Mouse (Mus musculus): ENCODE measurements around the gene Gas7. TPM values are rescaled to one million over a fixed set of nuclear protein-coding genes. Genes with fewer than 3 reads are reported as not detected.

The Gas7 gene
- total RNA-seq, 2 experiments from 2014 or later, result 398 to 444 TPM

GRCm38 (mm10) chr11:67489647-67490175 lies 34.5 kb downstream of the Gas7 start:
- no peak for DNase-seq

DNA sequence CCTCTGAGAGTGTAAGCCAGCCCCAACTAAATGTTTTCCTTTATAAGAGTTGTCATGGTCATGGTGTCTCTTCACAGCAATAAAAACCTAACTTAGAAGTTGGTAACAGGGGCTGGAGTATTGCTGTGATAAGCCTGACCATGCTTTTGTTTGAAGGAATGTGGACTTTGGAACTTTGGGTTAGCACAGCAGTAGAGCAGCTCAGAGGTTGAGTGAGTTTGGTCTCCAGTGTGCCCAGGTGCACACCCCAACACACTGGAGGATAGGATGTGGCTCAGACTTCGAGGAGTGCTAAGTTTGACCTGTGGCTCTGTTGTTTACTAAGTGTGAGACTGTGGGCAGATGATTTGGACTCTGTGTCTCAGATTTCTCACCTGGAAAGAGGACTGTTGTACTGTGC lies 41.6 kb downstream of the Gas7 start:
- no peak for DNase-seq

- no peak for DNase-seq
Measured at GRCm38 (mm10) chr11:67500115-67500514, 44.9 kb downstream of the Gas7 start.

- peak; percentile 29 to 44 for DNase-seq
Measured at GRCm38 (mm10) chr11:67501468-67502244, 46.4 kb downstream of the Gas7 start.

DNA sequence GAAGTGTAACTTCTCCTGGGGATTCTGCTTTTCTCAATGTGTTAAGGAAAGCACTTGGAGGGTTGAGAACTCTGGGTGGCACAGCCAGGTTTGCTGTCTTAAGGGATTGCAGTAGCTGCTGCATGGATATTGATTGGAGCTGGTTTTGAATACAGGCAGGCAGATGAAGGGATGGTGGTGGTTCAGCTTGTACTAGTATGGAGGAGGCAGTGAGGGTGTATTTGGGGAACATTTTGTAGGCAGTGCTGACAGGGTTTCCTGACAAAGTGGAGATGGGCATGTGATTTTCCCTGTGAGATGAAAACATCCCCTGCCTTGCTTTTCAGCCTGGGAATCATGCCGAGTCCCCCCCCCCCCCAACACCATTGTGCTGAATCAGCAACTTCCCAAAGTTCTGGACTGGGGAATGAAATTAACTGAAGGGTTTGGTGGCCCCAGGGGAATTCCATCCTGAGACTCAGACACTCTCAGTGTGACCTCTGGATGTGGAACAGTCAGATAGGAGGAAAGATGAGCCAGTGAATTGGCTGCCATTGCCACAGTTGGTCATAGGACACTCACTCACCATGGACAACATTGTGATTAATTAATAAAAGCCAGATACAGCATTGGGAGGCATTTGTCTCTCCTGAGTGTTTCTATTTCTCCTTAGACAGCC lies 54.1 kb downstream of the Gas7 start:
- DNase-seq, result no peak

- no peak for DNase-seq
Measured at GRCm38 (mm10) chr11:67510831-67511230, 55.6 kb downstream of the Gas7 start.

GRCm38 (mm10) chr11:67513001-67513400 lies 57.8 kb downstream of the Gas7 start:
- no peak for DNase-seq

- no peak for DNase-seq
Measured at GRCm38 (mm10) chr11:67514401-67514800, 59.2 kb downstream of the Gas7 start.

DNA sequence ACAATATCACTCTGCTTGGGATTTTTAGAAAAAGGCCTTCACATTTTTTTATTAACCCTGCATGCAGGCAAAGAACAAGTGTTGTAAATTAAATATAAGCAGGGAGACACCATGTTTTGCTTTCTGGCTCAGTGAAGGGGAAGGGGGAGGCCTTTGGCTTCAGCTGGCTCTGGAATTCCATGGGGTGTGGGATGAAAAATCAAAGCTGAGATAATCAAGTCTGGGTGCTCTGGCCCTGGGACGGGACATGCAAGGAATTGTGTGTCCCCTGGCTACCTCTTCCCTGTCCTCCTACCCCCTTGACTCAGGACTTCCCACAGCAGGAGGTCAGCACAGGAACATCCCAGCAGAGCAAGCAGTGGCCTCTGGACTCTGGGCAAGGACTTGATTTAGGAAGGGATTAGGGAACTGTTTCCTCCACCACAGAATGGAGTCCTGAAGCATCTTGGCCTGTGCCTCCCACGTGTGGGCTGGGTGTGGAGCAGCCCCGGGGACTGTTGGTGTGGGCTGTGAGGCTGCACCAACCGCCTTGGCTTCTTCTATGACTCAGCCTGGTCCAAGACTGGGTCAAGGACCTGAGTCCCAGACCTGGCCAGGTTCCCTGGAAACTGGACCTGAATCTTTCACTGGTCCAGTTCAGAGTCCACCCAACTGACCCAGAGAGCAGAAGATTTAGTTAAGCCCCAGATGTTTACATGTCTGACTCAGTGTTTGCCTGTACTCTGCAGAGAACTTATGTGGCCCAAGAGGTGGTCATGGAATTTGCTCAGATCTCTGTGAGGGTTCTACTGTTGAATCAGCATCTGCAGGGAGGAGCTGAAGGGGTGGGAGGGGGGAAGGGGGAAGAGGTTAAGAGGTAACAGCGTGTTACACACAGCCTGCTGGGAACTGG lies 60.0 kb downstream of the Gas7 start:
- no peak for DNase-seq

DNA sequence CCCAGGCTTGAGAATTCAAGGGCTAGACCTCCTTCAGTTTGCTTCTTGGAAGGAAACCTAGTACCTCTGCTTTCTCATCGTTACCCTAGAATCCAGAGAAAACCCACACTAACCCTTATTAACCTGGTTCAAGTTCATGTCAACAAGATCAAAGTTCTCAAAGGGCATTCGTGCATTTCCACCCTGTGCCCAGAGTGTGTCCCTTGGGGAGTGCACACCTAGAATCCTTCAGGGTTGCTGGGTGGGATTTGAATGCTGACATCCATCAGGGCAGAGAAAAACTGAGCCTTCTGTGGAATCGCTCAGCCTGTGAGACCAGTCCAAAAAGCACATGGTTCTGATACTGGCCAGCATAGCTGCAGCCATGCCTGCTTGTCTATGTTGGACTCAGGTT lies 60.7 kb downstream of the Gas7 start:
- DNase-seq, result no peak

DNA sequence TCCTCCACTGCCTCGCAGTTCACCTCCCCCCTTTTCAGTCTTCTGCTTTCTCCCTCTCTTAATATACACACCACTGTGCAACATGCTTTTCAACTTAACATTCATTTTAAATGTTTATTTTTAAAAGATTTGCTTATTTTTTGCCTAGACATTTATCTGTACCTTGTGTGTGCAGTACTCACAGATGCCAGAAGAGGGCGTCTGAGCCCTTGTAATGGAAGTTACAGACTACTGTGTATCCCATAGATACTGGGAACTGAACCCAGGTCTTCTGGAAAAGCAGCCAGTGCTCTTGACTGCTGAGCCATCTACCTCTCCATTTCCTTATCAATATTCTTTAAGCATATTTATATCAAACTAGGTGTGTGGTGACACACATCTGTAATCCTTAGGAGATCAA lies 62.5 kb downstream of the Gas7 start:
- no peak for DNase-seq

GRCm38 (mm10) chr11:67518985-67519384 lies 63.7 kb downstream of the Gas7 start:
- DNase-seq, result peak; percentile 59 to 74

DNA sequence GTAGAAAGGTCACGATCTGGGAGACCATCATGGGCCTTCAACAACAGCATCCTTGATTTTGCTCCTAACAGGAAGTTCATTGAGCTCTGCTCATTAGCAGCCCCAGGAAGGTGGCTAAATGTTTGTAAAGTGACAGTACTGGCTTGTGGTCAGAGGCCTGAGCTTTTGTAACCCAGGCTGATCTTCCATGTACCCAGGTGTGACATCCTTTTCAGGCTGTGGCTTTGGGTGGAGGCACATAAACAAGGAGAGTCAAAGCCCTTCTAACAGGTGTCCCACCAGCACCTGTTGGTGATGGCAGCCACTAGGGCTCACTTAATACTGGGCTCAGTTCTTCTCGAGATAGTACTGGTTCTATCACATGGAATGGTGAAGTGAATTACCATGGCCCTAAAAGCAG lies 67.4 kb downstream of the Gas7 start:
- no peak for DNase-seq

- DNase-seq, result no peak
Measured at GRCm38 (mm10) chr11:67523806-67524205, 68.6 kb downstream of the Gas7 start.

GRCm38 (mm10) chr11:67524731-67525130 lies 69.5 kb downstream of the Gas7 start:
- no peak for DNase-seq

DNA sequence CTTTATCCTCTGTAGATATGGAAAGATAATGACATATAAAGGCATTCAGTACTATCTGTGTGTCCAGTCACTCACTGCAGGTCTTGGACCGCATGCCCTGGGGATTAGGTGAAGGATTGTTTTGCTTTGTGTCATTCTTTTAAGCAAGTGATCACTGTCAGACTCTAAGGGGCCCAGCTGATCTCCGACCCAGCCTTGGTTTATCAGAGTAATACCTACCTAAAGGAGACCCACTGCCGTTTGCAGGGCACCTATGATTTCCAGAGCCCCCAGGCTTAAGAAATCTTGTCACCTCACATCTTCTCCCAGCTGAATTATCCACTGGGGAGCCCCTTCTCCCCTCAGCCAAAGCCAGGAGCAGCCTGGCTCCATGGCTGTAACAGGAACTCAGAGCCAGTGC lies 70.6 kb downstream of the Gas7 start:
- no peak for DNase-seq

DNA sequence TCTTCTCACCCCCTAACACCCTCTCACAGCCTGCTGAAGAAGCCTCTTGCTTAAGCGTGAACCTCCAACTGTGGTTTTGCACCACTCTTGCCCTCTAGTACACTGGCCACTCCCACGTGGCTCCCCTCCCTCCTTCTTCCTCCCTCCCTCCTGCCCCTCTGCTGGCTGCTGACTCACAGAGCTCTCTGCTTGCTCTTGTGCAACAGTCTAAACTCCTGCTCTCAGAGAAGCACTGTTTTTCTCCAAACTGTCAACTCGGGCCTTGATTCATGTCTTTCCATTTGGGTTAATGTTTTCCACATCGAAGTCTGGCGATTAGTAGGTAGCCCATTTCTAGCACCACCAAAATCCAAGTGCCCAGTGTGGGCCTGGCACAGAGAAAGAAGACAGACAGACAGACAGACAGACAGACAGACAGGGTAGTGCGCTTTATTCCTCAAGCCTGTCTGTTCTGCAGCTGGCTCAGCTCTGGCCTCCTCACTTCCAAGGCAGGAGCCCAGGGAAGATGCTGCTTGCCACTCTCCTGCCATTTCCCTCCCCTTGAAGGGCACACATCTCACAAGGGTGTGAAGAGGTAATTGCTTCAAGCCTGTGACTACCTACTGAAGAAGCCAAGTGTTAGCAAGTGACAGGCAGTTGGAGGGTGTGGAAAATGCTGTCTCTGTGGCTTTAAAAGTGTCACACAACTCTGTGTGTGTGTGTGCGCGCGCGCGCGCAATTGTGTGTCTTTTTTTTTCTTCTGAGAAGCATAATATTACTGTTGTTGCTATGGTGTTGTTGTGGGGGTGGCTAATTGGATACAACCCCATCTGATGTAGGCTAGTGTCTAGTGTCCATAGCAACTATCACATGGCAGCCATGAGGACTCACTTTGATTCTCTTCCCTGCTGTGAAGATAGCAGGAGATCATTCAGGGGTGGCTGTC lies 71.6 kb downstream of the Gas7 start:
- DNase-seq, result peak in 1 of 2 experiments; percentile 42

GRCm38 (mm10) chr11:67531286-67531685 lies 76.0 kb downstream of the Gas7 start:
- no peak for DNase-seq

GRCm38 (mm10) chr11:67531926-67532565 lies 76.8 kb downstream of the Gas7 start:
- DNase-seq, result no peak

DNA sequence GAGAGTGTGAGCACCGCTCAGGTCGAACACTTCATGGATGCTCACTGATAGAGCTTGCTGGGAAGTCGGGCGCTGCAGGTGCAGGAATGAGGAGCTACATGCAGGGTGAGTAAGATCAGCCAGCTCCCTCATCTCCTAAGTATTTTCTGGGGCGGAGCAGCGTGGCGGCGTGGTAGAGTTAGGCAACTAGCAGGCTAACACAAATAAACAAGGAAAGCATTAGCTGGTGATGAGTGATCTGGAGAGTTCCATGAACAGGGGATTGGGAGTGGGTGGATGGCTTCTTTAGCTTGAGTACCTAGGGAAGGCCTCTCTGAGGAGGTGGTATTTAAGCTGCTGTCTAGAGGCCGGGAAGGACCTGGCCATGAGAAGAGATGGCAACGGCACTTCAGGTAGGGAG lies 77.5 kb downstream of the Gas7 start:
- DNase-seq, result no peak

DNA sequence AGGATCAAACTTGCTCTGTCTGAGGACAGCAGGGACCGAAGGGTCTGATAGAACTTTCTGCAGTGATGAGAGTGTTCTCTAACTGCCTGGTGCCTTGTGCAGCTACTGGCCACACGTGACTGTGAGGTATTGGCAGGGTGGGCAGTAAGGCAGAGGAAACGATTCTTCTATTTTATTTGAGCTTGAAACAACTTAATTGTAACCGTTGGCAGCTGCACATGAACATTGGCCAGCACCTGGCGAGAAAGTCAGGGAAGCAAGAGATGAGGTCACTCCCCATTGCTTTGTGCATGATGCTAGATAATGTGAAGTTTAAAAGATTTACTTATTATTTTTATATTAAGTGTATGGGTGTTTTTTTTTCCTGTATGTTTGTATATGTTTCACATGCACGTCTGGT lies 77.9 kb downstream of the Gas7 start:
- DNase-seq, result no peak
